Mouse (Mus musculus): ENCODE results near the gene Fry.

GRCm38 (mm10) chr5:150184959-150185358 lies 66.5 kb downstream of the Fry start:
- TF ChIP-seq CTCF (IDR thresholded peaks at IDR 0.05; ENCODE audit: extremely low read depth, insufficient read depth, low read length) (no peak), POLR2A (IDR thresholded peaks at IDR 0.05; ENCODE audit: extremely low read depth, insufficient read depth, low read length) (no peak)
